Mouse (Mus musculus) embryonic facial prominence, embryonic 11.5 days (tissue): ENCODE results near the gene Lrrc49. TPM values are rescaled to one million over a fixed set of nuclear protein-coding genes. Genes with fewer than 3 reads are reported as not detected.

Source experiments
- ATAC-seq: fragments of 200-750 bp; cut with Nextera tagmentation; replicated peaks from 2 replicates; pipeline ENCODE4 v1.8.0; 2017; ENCODE audit warnings: low read depth; ENCODE audit not compliant: insufficient number of reproducible peaks, low FRiP score, low TSS enrichment
- DNase-seq: peaks from one replicate; pipeline ENCODE4 v3.0.0-alpha.2; 2015; ENCODE audit warnings: low spot score
- H3K27ac ChIP-seq: fragments of 300-500 bp; sonication (generic); replicated peaks from 2 replicates; pipeline ENCODE4 v1.5.1; 2014; ENCODE audit warnings: mild to moderate bottlenecking, low read depth, low read length, control low read depth
- H3K27me3 ChIP-seq: fragments of 300-500 bp; sonication (generic); 2 replicates; pipeline ENCODE4 v1.6.1; 2014; ENCODE audit warnings: mild to moderate bottlenecking, low read length, moderate library complexity, mixed read lengths; ENCODE audit not compliant: control insufficient read depth, insufficient read depth
- H3K36me3 ChIP-seq: fragments of 300-500 bp; sonication (generic); replicated peaks from 2 replicates; pipeline ENCODE4 v1.6.1; 2014; ENCODE audit warnings: low read depth, mild to moderate bottlenecking, low read length, moderate library complexity, mixed read lengths; ENCODE audit not compliant: control insufficient read depth, insufficient read depth
- H3K4me1 ChIP-seq: fragments of 300-500 bp; sonication (generic); 2 replicates; pipeline ENCODE4 v1.6.1; 2014; ENCODE audit warnings: low read length, mixed read lengths; ENCODE audit not compliant: control insufficient read depth, insufficient read depth
- H3K4me2 ChIP-seq: fragments of 300-500 bp; sonication (generic); 2 replicates; pipeline ENCODE4 v1.6.1; 2014; ENCODE audit warnings: low read depth, mild to moderate bottlenecking, control low read depth, low read length, moderate library complexity
- H3K4me3 ChIP-seq: fragments of 300-500 bp; sonication (generic); 2 replicates; pipeline ENCODE4 v1.5.1; 2014; ENCODE audit warnings: low read depth, low read length, control low read depth
- H3K9ac ChIP-seq: fragments of 300-500 bp; sonication (generic); replicated peaks from 2 replicates; pipeline ENCODE4 v1.6.1; 2014; ENCODE audit warnings: mild to moderate bottlenecking, control low read depth, low read length
- H3K9me3 ChIP-seq: fragments of 300-500 bp; sonication (generic); replicated peaks from 2 replicates; pipeline ENCODE4 v1.6.1; 2016; ENCODE audit warnings: mild to moderate bottlenecking, low read length, inconsistent platforms, mixed read lengths; ENCODE audit not compliant: control insufficient read depth
- WGBS: fragments of 180-500 bp; shearing (Covaris S2); extraction: QIAGEN DNeasy Blood & Tissue Kit; methylation state at CpG from one replicate; pipeline ENCODE4 v1.1.7; 2014; 5-methylcytosine and 5-hydroxymethylcytosine counted together
- polyA plus RNA-seq: library from polyadenylated mRNA; unstranded; fragments of >200 nt; fragmentation: Nextera tagmentation; extraction: Ambion mirVana; gene quantifications from 2 replicates; pipeline ENCODE4 v1.2.1, GENCODE M21; 2014

Lrrc49 gene
- polyA plus RNA-seq, result 36.1 and 38.7 TPM in 2 replicates

- ATAC-seq (peak; percentile 96), DNase-seq (peak; percentile 95)
- WGBS, result under 1% methylated on average over 21 of the region's 21 CpGs
- Histone ChIP-seq H3K9me3 (no peaks in the 10 kb centered on the region), H3K36me3 (no peaks in the 10 kb centered on the region), H3K4me3 (peak within 1 kb of the TSS; percentile 60), H3K27me3 (no peaks in the 10 kb centered on the region), H3K9ac (peak within 1 kb of the TSS; percentile 57), H3K27ac (peak within 1 kb of the TSS; percentile 87), H3K4me1 (no peaks in the 10 kb centered on the region), H3K4me2 (peak within 1 kb of the TSS; percentile 57)
These were observed at the start of gene Lrrc49 for GRCm38 (mm10) chr9:60687891-60688324. Lrrc49 (minus strand) TSS chr9:60688158.

- Histone ChIP-seq H3K36me3 (no peaks in the 10 kb centered on the region), H3K27ac (no peak overlapping the region), H3K9me3 (peaks cover 2% of the 10 kb centered on the region; the same call in 1 of the 2 replicates), H3K4me3 (no peak overlapping the region), H3K9ac (no peak overlapping the region), H3K27me3 (no peaks in the 10 kb centered on the region), H3K4me1 (no peaks in the 10 kb centered on the region), H3K4me2 (no peak overlapping the region)
- DNase-seq (no peak), ATAC-seq (no peak)
- 94% methylated on average over 2 of the region's 2 CpGs for WGBS
These were observed 46.4 kb upstream of the Lrrc49 start for GRCm38 (mm10) chr9:60734321-60734720.

- H3K4me2 ChIP-seq, result no peak overlapping the region
- no peaks in the 10 kb centered on the region for H3K9me3 ChIP-seq
- no peak for DNase-seq
- no peaks in the 10 kb centered on the region for H3K27me3 ChIP-seq
- 87% methylated on average over 7 of the region's 7 CpGs for WGBS
- no peak overlapping the region for H3K9ac ChIP-seq
- no peaks in the 10 kb centered on the region for H3K36me3 ChIP-seq
- H3K4me3 ChIP-seq, result no peak overlapping the region
- ATAC-seq, result no peak
- no peak overlapping the region for H3K27ac ChIP-seq
- H3K4me1 ChIP-seq, result no peaks in the 10 kb centered on the region
These were observed 37.0 kb upstream of the Lrrc49 start for GRCm38 (mm10) chr9:60724968-60725367.

GRCm38 (mm10) chr9:60719687-60720086 is 31.7 kb upstream of the Lrrc49 start:
- H3K9ac ChIP-seq, result no peak overlapping the region
- no peak overlapping the region for H3K27ac ChIP-seq
- H3K27me3 ChIP-seq, result no peaks in the 10 kb centered on the region
- DNase-seq (no peak), ATAC-seq (no peak)
- WGBS, result 87% methylated on average over 3 of the region's 3 CpGs
- no peak overlapping the region for H3K4me3 ChIP-seq
- H3K36me3 ChIP-seq, result no peaks in the 10 kb centered on the region
- H3K4me2 ChIP-seq, result no peak overlapping the region
- H3K4me1 ChIP-seq, result no peaks in the 10 kb centered on the region
- H3K9me3 ChIP-seq, result no peaks in the 10 kb centered on the region

- no peak overlapping the region for H3K27ac ChIP-seq
- H3K27me3 ChIP-seq, result no peaks in the 10 kb centered on the region; the same call in 1 of the 2 replicates
- H3K9ac ChIP-seq, result no peak overlapping the region
- no peaks in the 10 kb centered on the region for H3K4me1 ChIP-seq
- no peak overlapping the region for H3K4me2 ChIP-seq
- ATAC-seq, result no peak
- H3K4me3 ChIP-seq, result no peak overlapping the region
- no peaks in the 10 kb centered on the region for H3K9me3 ChIP-seq
- peak; percentile 59 for DNase-seq
- WGBS, result 49% methylated on average over 3 of the region's 3 CpGs
- no peaks in the 10 kb centered on the region for H3K36me3 ChIP-seq
These were observed 30.3 kb upstream of the Lrrc49 start for GRCm38 (mm10) chr9:60718284-60718683.

DNA sequence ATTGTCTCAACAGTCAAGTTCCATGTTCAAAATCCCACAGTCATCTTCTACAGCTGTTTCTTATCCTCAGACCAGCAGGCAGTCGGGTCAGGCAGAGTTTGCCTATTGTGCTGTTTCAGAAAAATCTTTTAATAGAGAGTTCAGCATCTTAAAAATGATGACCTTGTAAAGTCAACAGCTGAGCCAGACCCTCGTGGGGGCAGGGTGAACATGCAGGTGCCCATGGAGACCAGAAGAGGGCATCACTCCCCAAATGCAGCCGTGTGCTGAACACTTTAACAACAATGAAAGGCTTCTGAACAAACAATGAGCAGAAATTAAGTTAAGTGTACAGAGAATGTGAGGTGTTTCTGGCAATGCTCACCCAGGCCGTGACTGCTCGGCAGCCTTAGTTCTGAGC is 27.9 kb upstream of the Lrrc49 start:
- ATAC-seq (no peak), DNase-seq (no peak)
- H3K36me3 ChIP-seq, result no peaks in the 10 kb centered on the region
- no peak overlapping the region for H3K4me3 ChIP-seq
- no peak overlapping the region for H3K4me2 ChIP-seq
- H3K4me1 ChIP-seq, result no peaks in the 10 kb centered on the region
- WGBS, result 60% methylated on average over 5 of the region's 5 CpGs
- H3K9me3 ChIP-seq, result no peaks in the 10 kb centered on the region
- H3K27ac ChIP-seq, result no peak overlapping the region
- no peak overlapping the region for H3K9ac ChIP-seq
- H3K27me3 ChIP-seq, result no peaks in the 10 kb centered on the region; the same call in 1 of the 2 replicates

- DNase-seq, result no peak
- WGBS, result 87% methylated on average over 4 of the region's 4 CpGs
- H3K27ac ChIP-seq, result no peak overlapping the region
- H3K4me1 ChIP-seq, result no peaks in the 10 kb centered on the region
- no peak overlapping the region for H3K4me2 ChIP-seq
- no peak for ATAC-seq
- no peak overlapping the region for H3K9ac ChIP-seq
- H3K36me3 ChIP-seq, result no peaks in the 10 kb centered on the region
- no peaks in the 10 kb centered on the region for H3K9me3 ChIP-seq
- no peaks in the 10 kb centered on the region; the same call in 1 of the 2 replicates for H3K27me3 ChIP-seq
- no peak overlapping the region for H3K4me3 ChIP-seq
These were observed 27.3 kb upstream of the Lrrc49 start for GRCm38 (mm10) chr9:60715271-60715670.

DNA sequence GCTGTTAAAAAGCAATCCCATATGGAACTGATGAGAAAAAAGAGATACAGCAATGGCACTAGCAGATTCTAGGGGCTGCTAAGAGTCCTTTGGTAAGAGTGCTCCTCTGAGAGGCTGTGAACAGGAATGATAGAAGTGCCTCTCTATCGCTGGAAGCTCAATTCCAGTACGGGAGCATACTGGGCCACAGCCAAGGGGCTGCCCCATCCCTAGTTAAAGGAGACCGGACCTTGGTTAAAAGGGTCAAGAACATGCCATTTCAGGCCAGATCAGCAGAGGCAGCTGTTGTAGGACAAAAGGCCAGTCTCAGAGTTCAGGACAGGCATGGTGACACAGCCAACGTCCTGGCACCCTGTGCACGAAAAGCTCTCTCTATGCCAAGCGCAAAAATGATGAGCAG is 26.2 kb upstream of the Lrrc49 start:
- H3K4me1 ChIP-seq, result no peaks in the 10 kb centered on the region
- no peak for DNase-seq
- H3K9ac ChIP-seq, result no peak overlapping the region; the same call in 1 of the 2 replicates
- 91% methylated on average over 6 of the region's 6 CpGs for WGBS
- no peak overlapping the region for H3K4me2 ChIP-seq
- no peak overlapping the region for H3K4me3 ChIP-seq
- no peaks in the 10 kb centered on the region for H3K36me3 ChIP-seq
- H3K27ac ChIP-seq, result no peak overlapping the region
- no peaks in the 10 kb centered on the region; the same call in 1 of the 2 replicates for H3K27me3 ChIP-seq
- no peaks in the 10 kb centered on the region for H3K9me3 ChIP-seq
- ATAC-seq, result no peak
